Mouse (Mus musculus) forebrain, embryonic 14.5 days (tissue): ENCODE results near the gene Ccdc77. TPM values are rescaled to one million over a fixed set of nuclear protein-coding genes. Genes with fewer than 3 reads are reported as not detected.

Experiments used
- ATAC-seq: fragments of 200-750 bp; cut with Nextera tagmentation; 2 replicates; pipeline ENCODE4 v1.8.0; 2017; ENCODE audit warnings: mild to moderate bottlenecking, moderate library complexity
- DNase-seq: peaks from one replicate; pipeline ENCODE4 v3.0.0-alpha.2; 2015; ENCODE audit warnings: low spot score
- H3K27ac ChIP-seq: fragments of 300-500 bp; sonication (generic); 2 replicates; pipeline ENCODE4 v1.5.1; 2014; ENCODE audit warnings: low read depth, mild to moderate bottlenecking, control low read depth, low read length, moderate library complexity
- H3K27me3 ChIP-seq: fragments of 300-500 bp; sonication (generic); replicated peaks from 2 replicates; pipeline ENCODE4 v1.6.1; 2014; ENCODE audit warnings: low read length, control low read depth, mixed read lengths; ENCODE audit not compliant: control insufficient read depth, insufficient read depth
- H3K36me3 ChIP-seq: fragments of 300-500 bp; sonication (generic); 2 replicates; pipeline ENCODE4 v1.6.1; 2014; ENCODE audit warnings: low read length, control low read depth; ENCODE audit not compliant: control insufficient read depth, insufficient read depth
- H3K4me1 ChIP-seq: fragments of 300-500 bp; sonication (generic); 2 replicates; pipeline ENCODE4 v1.6.1; 2014; ENCODE audit warnings: antibody characterized with exemption, low read length, control low read depth; ENCODE audit not compliant: control insufficient read depth, insufficient read depth
- H3K4me2 ChIP-seq: fragments of 300-500 bp; sonication (generic); 2 replicates; pipeline ENCODE4 v1.6.1; 2014; ENCODE audit warnings: mild to moderate bottlenecking, control low read depth, low read length
- H3K4me3 ChIP-seq: fragments of 300-500 bp; sonication (generic); 2 replicates; pipeline ENCODE4 v1.5.1; 2014; ENCODE audit warnings: low read depth, low read length, control low read depth
- H3K9ac ChIP-seq: fragments of 300-500 bp; sonication (generic); 2 replicates; pipeline ENCODE4 v1.6.1; 2014; ENCODE audit warnings: mild to moderate bottlenecking, low read length, control low read depth, moderate library complexity
- H3K9me3 ChIP-seq: fragments of 300-500 bp; sonication (generic); replicated peaks from 2 replicates; pipeline ENCODE4 v1.6.1; 2016; ENCODE audit warnings: low read length, control low read depth, mixed read lengths; ENCODE audit not compliant: control insufficient read depth
- whole genome bisulfite sequencing: fragments of 180-500 bp; shearing (Covaris S2); extraction: QIAGEN DNeasy Blood & Tissue Kit; methylation state at CpG from one replicate; pipeline ENCODE4 v1.1.7; 2014; 5-methylcytosine and 5-hydroxymethylcytosine counted together
- polyA plus RNA-seq: library from polyadenylated mRNA; unstranded; fragments of >200 nt; fragmentation: Nextera tagmentation; extraction: Ambion mirVana; gene quantifications from 2 replicates; pipeline ENCODE4 v1.2.1, GENCODE M21; 2014

The Ccdc77 gene
- polyA plus RNA-seq, 1 experiment from 2014 or later: 14.5 TPM

- DNase-seq (no peak), ATAC-seq (no peak)
- Histone ChIP-seq H3K27ac (no peak overlapping the region), H3K4me1 (no peaks in the 10 kb centered on the region), H3K27me3 (no peaks in the 10 kb centered on the region), H3K9me3 (no peaks in the 10 kb centered on the region), H3K4me2 (no peak overlapping the region), H3K36me3 (peaks cover 6% of the 10 kb centered on the region; the same call in 1 of the 2 replicates), H3K9ac (no peak overlapping the region), H3K4me3 (no peak overlapping the region)
- 71% methylated on average over 2 of the region's 2 CpGs for WGBS
Measured at GRCm38 (mm10) chr6:120320369-120320768, 43.8 kb downstream of the Ccdc77 start.

- DNase-seq (no peak), ATAC-seq (no peak)
- H3K4me1 ChIP-seq: no peaks in the 10 kb centered on the region
- H3K9ac ChIP-seq: no peak overlapping the region
- H3K4me3 ChIP-seq: no peak overlapping the region
- no peak overlapping the region for H3K27ac ChIP-seq
- H3K27me3 ChIP-seq: no peaks in the 10 kb centered on the region
- H3K9me3 ChIP-seq: no peaks in the 10 kb centered on the region
- 96% methylated on average over 9 of the region's 9 CpGs for WGBS
- H3K4me2 ChIP-seq: no peak overlapping the region
- no peaks in the 10 kb centered on the region for H3K36me3 ChIP-seq
Measured at GRCm38 (mm10) chr6:120319129-120319528, 45.0 kb downstream of the Ccdc77 start.

- no peak for DNase-seq
- Histone ChIP-seq H3K9me3 (no peaks in the 10 kb centered on the region), H3K4me3 (no peak overlapping the region), H3K27me3 (no peaks in the 10 kb centered on the region), H3K36me3 (no peaks in the 10 kb centered on the region), H3K4me1 (no peaks in the 10 kb centered on the region), H3K4me2 (no peak overlapping the region), H3K9ac (no peak overlapping the region), H3K27ac (no peak overlapping the region)
- WGBS: 85% methylated on average over 11 of the region's 11 CpGs
- ATAC-seq: no peak
Measured at GRCm38 (mm10) chr6:120318303-120318940, 45.8 kb downstream of the Ccdc77 start.

- WGBS: 86% methylated on average over 5 of the region's 5 CpGs
- no peak for ATAC-seq
Measured at GRCm38 (mm10) chr6:120312443-120312842, 51.7 kb downstream of the Ccdc77 start.

GRCm38 (mm10) chr6:120309787-120310186 lies 54.4 kb downstream of the Ccdc77 start:
- 71% methylated on average over 3 of the region's 3 CpGs for WGBS
- no peak for DNase-seq
- no peaks in the 10 kb centered on the region for H3K36me3 ChIP-seq
- no peak overlapping the region for H3K27ac ChIP-seq
- H3K9ac ChIP-seq: no peak overlapping the region
- no peaks in the 10 kb centered on the region for H3K4me1 ChIP-seq
- no peak overlapping the region for H3K4me3 ChIP-seq
- no peak for ATAC-seq
- H3K27me3 ChIP-seq: no peaks in the 10 kb centered on the region
- H3K4me2 ChIP-seq: no peak overlapping the region
- no peaks in the 10 kb centered on the region for H3K9me3 ChIP-seq

More at GRCm38 (mm10) chr6:120312443-120312842, 51.7 kb downstream of the Ccdc77 start:
- H3K9ac ChIP-seq: no peak overlapping the region
- no peak overlapping the region for H3K4me3 ChIP-seq
- H3K4me2 ChIP-seq: no peak overlapping the region
- DNase-seq: no peak
- H3K36me3 ChIP-seq: no peaks in the 10 kb centered on the region
- H3K27ac ChIP-seq: no peak overlapping the region
- H3K27me3 ChIP-seq: no peaks in the 10 kb centered on the region
- H3K4me1 ChIP-seq: no peaks in the 10 kb centered on the region
- H3K9me3 ChIP-seq: no peaks in the 10 kb centered on the region

GRCm38 (mm10) chr6:120309338-120309737 lies 54.8 kb downstream of the Ccdc77 start:
- Histone ChIP-seq H3K4me1 (no peaks in the 10 kb centered on the region), H3K4me2 (no peak overlapping the region), H3K9ac (no peak overlapping the region), H3K27me3 (no peaks in the 10 kb centered on the region), H3K27ac (no peak overlapping the region), H3K9me3 (no peaks in the 10 kb centered on the region), H3K4me3 (no peak overlapping the region), H3K36me3 (no peaks in the 10 kb centered on the region)
- DNase-seq (no peak), ATAC-seq (no peak)
- WGBS: 85% methylated on average over 9 of the region's 9 CpGs

- Histone ChIP-seq H3K4me3 (no peak overlapping the region), H3K9me3 (no peaks in the 10 kb centered on the region), H3K4me2 (no peak overlapping the region), H3K36me3 (no peaks in the 10 kb centered on the region), H3K27ac (no peak overlapping the region), H3K4me1 (no peaks in the 10 kb centered on the region), H3K9ac (no peak overlapping the region), H3K27me3 (no peaks in the 10 kb centered on the region)
- DNase-seq (no peak), ATAC-seq (no peak)
- 88% methylated on average over 3 of the region's 3 CpGs for WGBS
Measured at GRCm38 (mm10) chr6:120306859-120307594, 57.1 kb downstream of the Ccdc77 start.

GRCm38 (mm10) chr6:120302755-120303316 lies 61.3 kb downstream of the Ccdc77 start:
- DNase-seq (peak; percentile 44), ATAC-seq (no peak)
- Histone ChIP-seq H3K36me3 (no peaks in the 10 kb centered on the region), H3K9me3 (no peaks in the 10 kb centered on the region), H3K4me1 (no peaks in the 10 kb centered on the region), H3K4me2 (peak overlapping the region; percentile 18; the same call in 1 of the 2 replicates), H3K4me3 (no peak overlapping the region), H3K27ac (no peak overlapping the region), H3K9ac (no peak overlapping the region), H3K27me3 (no peaks in the 10 kb centered on the region)
- 25% methylated on average over 16 of the region's 16 CpGs for WGBS

- DNase-seq: peak; percentile 72
- H3K9me3 ChIP-seq: no peaks in the 10 kb centered on the region
- H3K4me1 ChIP-seq: no peaks in the 10 kb centered on the region
- no peaks in the 10 kb centered on the region for H3K36me3 ChIP-seq
- H3K27ac ChIP-seq: no peak overlapping the region
- no peak overlapping the region for H3K9ac ChIP-seq
- ATAC-seq: no peak; the same call in 1 of the 2 replicates
- H3K4me3 ChIP-seq: no peak overlapping the region
- H3K27me3 ChIP-seq: no peaks in the 10 kb centered on the region
- no peak overlapping the region for H3K4me2 ChIP-seq
- 39% methylated on average over 6 of the region's 6 CpGs for WGBS
Measured at GRCm38 (mm10) chr6:120301137-120301536, 63.0 kb downstream of the Ccdc77 start.
